Mouse (Mus musculus): ENCODE results near the gene Chst11. TPM values are rescaled to one million over a fixed set of nuclear protein-coding genes. Genes with fewer than 3 reads are reported as not detected.

The Chst11 gene
- polyA plus RNA-seq, 1 experiment from 2014 or later: 2.5 TPM

GRCm38 (mm10) chr10:83141434-83141833 is 156.1 kb downstream of the Chst11 start:
- Histone ChIP-seq H3K4me3 (no peak overlapping the region), H3K27ac (no peak overlapping the region), H3K4me2 (replicated peaks) (no peak overlapping the region), H3K9ac (no peak overlapping the region), H3K36me3 (no peaks in the 10 kb centered on the region), H3K9me3 (replicated peaks) (no peaks in the 10 kb centered on the region), H3K4me1 (peaks cover 22% of the 10 kb centered on the region), H3K27me3 (no peaks in the 10 kb centered on the region)
- no peak for ATAC-seq (ENCODE audit: low FRiP score)
- WGBS: 94% methylated on average over 5 of the region's 5 CpGs

- H3K27ac ChIP-seq: no peak overlapping the region
- WGBS: 89% methylated on average over 10 of the region's 10 CpGs
- no peak overlapping the region for H3K4me2 ChIP-seq (replicated peaks)
- peaks cover 15% of the 10 kb centered on the region for H3K4me1 ChIP-seq
- no peaks in the 10 kb centered on the region for H3K36me3 ChIP-seq
- H3K4me3 ChIP-seq: no peak overlapping the region
- no peak for ATAC-seq (ENCODE audit: low FRiP score)
- H3K9ac ChIP-seq: no peak overlapping the region
- no peaks in the 10 kb centered on the region for H3K27me3 ChIP-seq
- H3K9me3 ChIP-seq (replicated peaks): no peaks in the 10 kb centered on the region
These were observed 157.8 kb downstream of the Chst11 start for GRCm38 (mm10) chr10:83143049-83143448.

GRCm38 (mm10) chr10:83145836-83146235 is 160.5 kb downstream of the Chst11 start:
- H3K4me2 ChIP-seq (replicated peaks): no peak overlapping the region
- WGBS: 35% methylated on average over 14 of the region's 14 CpGs
- H3K27ac ChIP-seq: peak overlapping the region; percentile 19; the same call in 1 of the 2 replicates
- no peak overlapping the region for H3K9ac ChIP-seq
- H3K4me1 ChIP-seq: peaks cover 25% of the 10 kb centered on the region
- no peaks in the 10 kb centered on the region for H3K27me3 ChIP-seq
- H3K36me3 ChIP-seq: no peaks in the 10 kb centered on the region
- H3K4me3 ChIP-seq: no peak overlapping the region
- no peaks in the 10 kb centered on the region for H3K9me3 ChIP-seq (replicated peaks)
- ATAC-seq (ENCODE audit: low FRiP score): 0 out of 2 replicates have a peak, but pooled peaks have one; percentile 30

GRCm38 (mm10) chr10:83149342-83150178 is 164.3 kb downstream of the Chst11 start:
- Histone ChIP-seq H3K4me1 (peaks cover 31% of the 10 kb centered on the region), H3K9ac (no peak overlapping the region), H3K4me2 (replicated peaks) (no peak overlapping the region), H3K27me3 (no peaks in the 10 kb centered on the region), H3K36me3 (no peaks in the 10 kb centered on the region), H3K9me3 (replicated peaks) (no peaks in the 10 kb centered on the region), H3K27ac (no peak overlapping the region), H3K4me3 (no peak overlapping the region)
- 72% methylated on average over 12 of the region's 12 CpGs for WGBS
- no peak; the same call in 1 of the 2 replicates for ATAC-seq (ENCODE audit: low FRiP score)

GRCm38 (mm10) chr10:83150587-83150986 is 165.3 kb downstream of the Chst11 start:
- 93% methylated on average over 7 of the region's 7 CpGs for WGBS
- no peak for ATAC-seq (ENCODE audit: low FRiP score)
- Histone ChIP-seq H3K4me1 (peaks cover 30% of the 10 kb centered on the region), H3K27me3 (no peaks in the 10 kb centered on the region), H3K4me2 (replicated peaks) (no peak overlapping the region), H3K36me3 (no peaks in the 10 kb centered on the region), H3K27ac (no peak overlapping the region), H3K9ac (no peak overlapping the region), H3K9me3 (replicated peaks) (no peaks in the 10 kb centered on the region), H3K4me3 (no peak overlapping the region)

DNA sequence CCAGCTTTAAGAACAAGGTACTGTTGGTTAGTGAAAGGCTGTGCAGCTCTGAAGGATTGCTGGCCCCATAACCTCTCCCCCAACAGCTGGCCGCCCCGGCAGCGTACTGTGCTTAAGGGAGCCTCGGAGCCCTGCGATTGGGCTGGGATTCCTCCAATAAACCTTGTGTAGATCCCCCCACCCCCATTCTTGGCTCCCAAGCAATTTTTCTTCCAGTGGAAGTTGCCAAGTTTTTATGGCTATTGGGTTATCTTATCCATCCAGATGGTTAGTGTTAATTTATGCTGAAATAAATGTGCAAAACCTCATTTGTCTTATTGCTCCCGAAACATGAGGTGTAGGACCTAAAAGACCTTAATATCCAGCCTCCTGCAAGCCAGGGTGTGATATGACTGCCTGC is 166.1 kb downstream of the Chst11 start:
- H3K9ac ChIP-seq: no peak overlapping the region
- no peak overlapping the region for H3K4me3 ChIP-seq
- 74% methylated on average over 6 of the region's 6 CpGs for WGBS
- no peak overlapping the region for H3K27ac ChIP-seq
- H3K4me2 ChIP-seq (replicated peaks): no peak overlapping the region
- H3K9me3 ChIP-seq (replicated peaks): no peaks in the 10 kb centered on the region
- H3K4me1 ChIP-seq: peaks cover 22% of the 10 kb centered on the region
- H3K27me3 ChIP-seq: no peaks in the 10 kb centered on the region
- no peak; the same call in 1 of the 2 replicates for ATAC-seq (ENCODE audit: low FRiP score)
- no peaks in the 10 kb centered on the region for H3K36me3 ChIP-seq

GRCm38 (mm10) chr10:83151896-83152685 is 166.8 kb downstream of the Chst11 start:
- Histone ChIP-seq H3K4me2 (replicated peaks) (no peak overlapping the region), H3K4me3 (no peak overlapping the region), H3K27ac (no peak overlapping the region), H3K4me1 (peaks cover 20% of the 10 kb centered on the region), H3K9ac (no peak overlapping the region), H3K9me3 (replicated peaks) (no peaks in the 10 kb centered on the region), H3K36me3 (no peaks in the 10 kb centered on the region), H3K27me3 (no peaks in the 10 kb centered on the region)
- ATAC-seq (ENCODE audit: low FRiP score): no peak
- 67% methylated on average over 16 of the region's 16 CpGs for WGBS

DNA sequence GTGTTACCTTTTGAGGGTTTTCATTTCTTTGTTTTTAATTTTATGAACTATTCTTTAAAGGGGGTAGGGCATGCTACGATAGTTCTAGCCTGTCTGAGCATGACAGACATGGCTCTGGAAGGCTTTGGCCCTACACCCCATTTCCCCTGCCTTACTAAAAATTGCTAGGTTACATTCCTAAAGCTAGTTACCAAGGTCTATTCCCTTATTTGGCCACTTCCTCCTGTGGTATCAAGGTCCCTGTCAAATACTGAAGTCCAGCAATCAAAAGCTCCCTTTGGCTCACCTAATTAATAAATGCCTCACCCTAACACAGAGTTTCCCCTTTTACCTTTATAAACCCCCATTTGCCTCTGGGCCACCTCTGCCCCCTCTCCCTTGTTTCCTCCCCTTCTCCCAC is 167.4 kb downstream of the Chst11 start:
- Histone ChIP-seq H3K4me2 (replicated peaks) (no peak overlapping the region), H3K4me3 (no peak overlapping the region), H3K9ac (no peak overlapping the region), H3K36me3 (no peaks in the 10 kb centered on the region), H3K4me1 (peaks cover 20% of the 10 kb centered on the region), H3K27me3 (no peaks in the 10 kb centered on the region), H3K9me3 (replicated peaks) (no peaks in the 10 kb centered on the region), H3K27ac (no peak overlapping the region)
- ATAC-seq (ENCODE audit: low FRiP score): no peak
- WGBS: 90% methylated on average over 1 of the region's 1 CpGs

DNA sequence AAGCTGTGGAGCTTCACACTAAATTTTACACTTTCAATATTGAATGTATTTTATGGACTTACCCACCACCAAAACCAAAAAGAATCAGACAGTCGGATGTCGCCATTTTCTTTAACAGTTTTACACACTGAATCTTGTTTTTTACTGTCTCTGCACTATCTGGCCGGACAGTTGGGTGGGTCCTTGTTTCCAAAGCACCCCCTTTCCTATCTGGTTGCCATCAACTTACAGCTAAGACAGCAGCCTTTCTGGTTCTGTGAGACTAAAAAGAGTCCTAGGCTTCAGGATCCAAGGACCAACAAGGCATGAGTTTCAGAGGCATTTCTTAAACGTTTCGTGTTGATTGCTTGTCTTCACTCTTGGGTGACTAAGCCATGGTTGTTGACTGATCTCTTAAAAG is 168.1 kb downstream of the Chst11 start:
- Histone ChIP-seq H3K36me3 (no peaks in the 10 kb centered on the region), H3K9me3 (replicated peaks) (no peaks in the 10 kb centered on the region), H3K4me3 (no peak overlapping the region), H3K4me1 (peaks cover 20% of the 10 kb centered on the region), H3K4me2 (replicated peaks) (no peak overlapping the region), H3K9ac (no peak overlapping the region), H3K27ac (no peak overlapping the region), H3K27me3 (no peaks in the 10 kb centered on the region)
- WGBS: 90% methylated on average over 5 of the region's 5 CpGs
- ATAC-seq (ENCODE audit: low FRiP score): no peak

GRCm38 (mm10) chr10:83153887-83154286 is 168.6 kb downstream of the Chst11 start:
- Histone ChIP-seq H3K36me3 (no peaks in the 10 kb centered on the region), H3K4me1 (peaks cover 17% of the 10 kb centered on the region), H3K4me2 (replicated peaks) (no peak overlapping the region), H3K27ac (no peak overlapping the region), H3K9ac (no peak overlapping the region), H3K4me3 (no peak overlapping the region), H3K27me3 (no peaks in the 10 kb centered on the region), H3K9me3 (replicated peaks) (no peaks in the 10 kb centered on the region)
- WGBS: 91% methylated on average over 9 of the region's 9 CpGs
- no peak for ATAC-seq (ENCODE audit: low FRiP score)

GRCm38 (mm10) chr10:83157289-83157688 is 172.0 kb downstream of the Chst11 start:
- Histone ChIP-seq H3K9me3 (replicated peaks) (no peaks in the 10 kb centered on the region), H3K4me3 (no peak overlapping the region), H3K9ac (no peak overlapping the region), H3K4me1 (peaks cover 8% of the 10 kb centered on the region), H3K36me3 (no peaks in the 10 kb centered on the region), H3K27me3 (no peaks in the 10 kb centered on the region), H3K27ac (no peak overlapping the region), H3K4me2 (replicated peaks) (no peak overlapping the region)
- no peak for ATAC-seq (ENCODE audit: low FRiP score)
- WGBS: 75% methylated on average over 5 of the region's 5 CpGs

GRCm38 (mm10) chr10:83158322-83158721 is 173.0 kb downstream of the Chst11 start:
- Histone ChIP-seq H3K9me3 (replicated peaks) (no peaks in the 10 kb centered on the region), H3K27ac (no peak overlapping the region), H3K27me3 (no peaks in the 10 kb centered on the region), H3K4me3 (no peak overlapping the region), H3K9ac (no peak overlapping the region), H3K36me3 (no peaks in the 10 kb centered on the region), H3K4me1 (peaks cover 17% of the 10 kb centered on the region), H3K4me2 (replicated peaks) (no peak overlapping the region)
- WGBS: 72% methylated on average over 8 of the region's 8 CpGs
- ATAC-seq (ENCODE audit: low FRiP score): no peak
